Mouse (Mus musculus) brown adipose tissue, adult 24 weeks (tissue): ENCODE results near the gene Ceacam1. TPM values are rescaled to one million over a fixed set of nuclear protein-coding genes. Genes with fewer than 3 reads are reported as not detected.
"Not testable (repeated sequence)": the region's sequence is repeated elsewhere in the genome, so short reads cannot be mapped to it uniquely, and the experiment has no call there.

Experiments used
- H3K27ac ChIP-seq: fragments of 200-500 bp; replicated peaks from 2 replicates; pipeline ENCODE4 v1.5.1; 2012; ENCODE audit warnings: low read depth, mild to moderate bottlenecking, low read length
- H3K4me1 ChIP-seq: fragments of 200-500 bp; 2 replicates; pipeline ENCODE4 v1.6.1; 2012; ENCODE audit warnings: low read length, mixed read lengths; ENCODE audit not compliant: control insufficient read depth, insufficient read depth, insufficient read length
- H3K4me3 ChIP-seq: fragments of 200-500 bp; 2 replicates; pipeline ENCODE4 v1.5.1; 2012; ENCODE audit warnings: low read depth, mild to moderate bottlenecking, low read length, moderate library complexity; ENCODE audit not compliant: insufficient read depth
- polyA plus RNA-seq: library from polyadenylated mRNA; stranded (reverse); fragments of >200 nt; gene quantifications from 2 replicates; pipeline ENCODE4 v1.2.4, GENCODE M21; 2012; ENCODE audit not compliant: missing spikeins, insufficient read depth, insufficient read length

The Ceacam1 gene
- polyA plus RNA-seq, 1 experiment: 4.3 TPM

DNA sequence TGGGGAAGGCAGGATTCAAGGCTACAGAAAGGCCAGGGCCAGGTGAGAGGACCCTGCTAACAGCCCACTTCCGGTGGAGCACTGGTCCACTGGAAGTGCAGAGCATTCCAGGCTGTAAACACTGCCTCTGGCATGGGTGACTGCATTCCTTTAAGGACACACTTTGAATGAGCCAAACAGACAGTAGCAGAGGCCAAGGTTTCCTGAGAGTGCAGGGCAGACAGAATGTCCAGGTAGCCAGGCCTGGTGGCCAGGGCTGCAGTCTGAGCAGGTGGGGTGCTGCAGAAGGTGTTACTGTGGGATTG lies 15.4 kb downstream of the Ceacam1 start:
- H3K4me1 ChIP-seq, H3K27ac ChIP-seq, H3K4me3 ChIP-seq: not testable (repeated sequence)

DNA sequence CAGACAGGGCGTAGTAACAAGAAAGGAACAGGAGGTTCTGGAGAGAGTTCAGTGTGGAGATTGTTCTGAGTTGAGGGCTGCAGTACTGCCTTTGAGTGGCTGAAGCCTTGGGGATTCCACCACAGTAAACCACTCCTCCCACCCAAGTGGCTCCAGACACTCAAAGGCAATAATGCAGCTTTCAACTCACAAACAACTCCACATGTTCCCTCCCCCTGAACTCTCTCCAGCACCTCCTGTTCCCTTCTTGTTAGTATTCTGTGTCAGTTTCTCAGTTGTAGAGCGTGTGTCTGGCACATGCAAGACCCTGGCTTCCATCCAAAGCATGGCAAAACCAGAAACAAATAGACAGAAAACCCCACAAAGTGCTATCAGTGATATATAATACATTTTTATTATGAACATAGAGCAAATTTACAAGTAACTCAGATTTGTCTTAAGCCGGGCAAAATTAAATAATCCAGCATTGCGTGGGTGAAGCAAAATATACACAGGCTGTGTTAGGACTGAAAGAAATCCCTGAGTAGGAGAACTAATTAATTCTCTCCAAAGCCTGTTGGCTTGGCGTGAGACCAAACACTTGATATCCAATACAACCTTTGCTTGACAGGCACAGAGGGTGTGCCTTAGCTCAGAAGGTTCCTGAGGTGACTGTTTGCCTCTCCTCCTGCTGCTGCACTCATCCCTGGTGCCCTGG lies 15.9 kb downstream of the Ceacam1 start:
- not testable (repeated sequence) for H3K27ac ChIP-seq, H3K4me3 ChIP-seq

DNA sequence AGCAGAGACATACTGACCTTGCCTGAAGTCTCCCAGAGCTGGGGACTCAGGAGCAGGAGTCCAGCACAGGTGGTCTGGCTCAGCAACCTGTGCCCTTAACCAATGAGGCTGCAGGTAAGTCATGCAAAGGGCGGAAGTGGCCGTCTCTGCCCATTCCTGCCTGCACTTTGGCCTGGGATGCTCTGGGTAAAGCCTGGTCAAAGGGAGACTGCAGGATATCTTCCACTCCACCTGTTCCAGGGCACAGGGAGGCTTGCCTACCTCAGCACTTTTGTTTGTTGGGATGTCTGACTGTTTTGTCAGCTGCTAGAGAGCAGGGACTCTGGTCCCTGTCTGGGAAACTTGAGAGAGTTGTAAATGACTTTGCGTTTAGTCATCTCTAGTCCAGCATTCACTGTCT lies 25.3 kb downstream of the Ceacam1 start:
- peaks cover 3% of the 10 kb centered on the region; the same call in 1 of the 2 replicates for H3K4me1 ChIP-seq
- no peak overlapping the region for H3K4me3 ChIP-seq
- H3K27ac ChIP-seq: no peak overlapping the region

More for the DNA sequence above, 15.9 kb downstream of the Ceacam1 start:
- not testable (repeated sequence) for H3K4me1 ChIP-seq

DNA sequence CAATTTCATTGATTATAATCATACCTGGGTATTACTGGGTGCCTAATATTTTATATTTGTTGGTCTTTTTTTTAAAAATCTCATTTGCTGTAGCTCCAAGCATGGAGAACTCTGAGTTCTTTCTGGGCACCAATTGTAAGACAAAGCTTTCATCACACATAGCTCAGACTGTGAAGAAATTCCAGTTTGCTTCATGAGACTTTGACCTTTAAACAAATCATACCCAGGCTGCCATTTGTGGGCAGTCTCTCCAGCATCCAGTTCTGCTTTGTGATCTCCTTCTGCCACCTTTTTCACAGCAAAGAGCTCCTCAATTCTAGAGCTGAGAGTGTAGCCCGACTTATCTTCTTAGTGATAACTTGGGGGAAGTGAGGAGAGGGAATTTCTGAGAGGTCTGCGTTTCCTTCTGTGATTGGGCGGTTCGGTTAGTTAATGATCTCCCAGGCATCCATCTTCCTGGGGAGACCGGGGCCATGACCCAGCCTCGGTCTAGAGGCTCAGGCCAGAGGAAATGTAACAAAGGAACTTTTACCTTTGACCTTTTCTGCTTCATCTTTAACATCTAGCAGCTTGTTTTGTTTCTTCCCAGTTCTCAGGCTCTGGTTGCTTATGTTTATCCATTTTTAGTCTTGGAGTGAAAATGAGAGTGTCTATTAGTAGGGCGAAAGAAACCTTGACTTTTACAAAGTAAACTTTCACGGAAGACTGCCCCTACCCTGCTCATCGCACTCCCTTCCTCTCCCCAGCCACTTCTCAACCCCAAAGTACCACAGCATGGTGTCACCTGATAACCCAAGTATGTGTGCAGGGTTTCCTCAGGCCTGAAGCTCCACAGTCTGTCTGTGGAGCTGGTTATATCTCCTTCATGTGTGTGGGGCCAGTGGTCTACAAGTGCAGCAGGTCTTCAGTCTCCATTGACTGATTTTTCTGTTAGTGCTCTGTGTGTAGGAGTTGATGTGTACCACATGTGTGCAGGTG lies 27.2 kb downstream of the Ceacam1 start:
- no peak overlapping the region for H3K27ac ChIP-seq
- H3K4me3 ChIP-seq: no peak overlapping the region
- peaks cover 3% of the 10 kb centered on the region; the same call in 1 of the 2 replicates for H3K4me1 ChIP-seq

DNA sequence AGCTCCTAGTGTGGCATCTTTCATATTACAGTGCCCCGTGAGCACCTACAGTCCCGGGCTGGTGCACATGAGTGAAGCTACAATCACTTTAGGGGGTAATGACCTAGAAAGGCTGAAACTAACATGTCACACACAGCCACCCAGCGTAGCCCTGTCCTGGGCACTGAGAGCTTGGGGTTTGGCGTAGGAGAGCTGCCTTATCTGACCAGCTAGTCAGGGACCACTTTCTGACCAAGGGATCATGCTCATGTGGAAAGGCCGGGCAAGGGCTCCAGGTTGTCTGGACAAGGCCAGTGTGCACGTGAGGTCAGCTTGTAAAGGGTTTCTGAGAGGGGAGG lies 36.6 kb downstream of the Ceacam1 start:
- no peak overlapping the region for H3K27ac ChIP-seq

DNA sequence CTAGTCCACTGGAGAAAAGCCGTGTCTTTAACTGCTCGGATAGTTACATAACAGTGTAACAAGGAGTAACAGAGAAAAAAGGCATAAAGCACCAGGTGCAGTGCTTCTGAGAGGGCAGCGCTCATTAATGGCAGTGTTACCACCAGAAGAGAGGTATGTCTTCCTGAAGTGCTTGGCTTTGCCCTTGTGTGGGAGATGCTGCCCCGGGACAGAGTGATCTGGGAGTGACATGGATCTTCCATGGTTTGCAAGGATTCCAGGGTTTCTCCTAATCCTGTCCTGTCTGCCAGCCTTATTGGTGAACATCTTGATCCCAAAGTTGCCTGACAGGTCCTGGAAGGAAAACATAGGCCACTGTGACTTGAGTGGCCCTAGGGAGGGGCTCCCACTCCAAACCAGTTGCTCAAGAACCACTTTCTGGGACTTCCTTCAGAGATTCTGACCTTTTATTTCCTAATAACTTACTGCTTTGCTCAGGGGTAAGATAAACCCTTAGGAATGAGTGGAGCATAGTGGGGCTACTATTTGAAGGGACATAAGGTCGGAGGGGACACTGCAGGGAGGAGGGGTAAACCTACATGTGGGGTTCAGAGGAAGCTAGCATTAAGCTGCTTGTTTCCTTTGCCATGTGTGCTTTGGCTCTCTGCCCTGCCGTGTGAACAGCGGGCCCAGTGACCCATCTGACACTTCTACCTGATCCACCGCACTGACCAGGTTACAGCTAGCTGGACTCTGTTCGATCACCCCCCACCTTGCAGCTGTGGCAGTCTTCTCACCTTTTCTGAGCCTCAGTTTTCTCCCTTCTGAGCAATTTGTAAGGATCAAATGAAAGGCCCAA lies 37.2 kb downstream of the Ceacam1 start:
- Histone ChIP-seq H3K27ac (no peak overlapping the region), H3K4me1 (peaks cover 21% of the 10 kb centered on the region), H3K4me3 (no peak overlapping the region)

More for the DNA sequence above, 36.6 kb downstream of the Ceacam1 start:
- H3K4me3 ChIP-seq: no peak overlapping the region
- peaks cover 16% of the 10 kb centered on the region for H3K4me1 ChIP-seq

DNA sequence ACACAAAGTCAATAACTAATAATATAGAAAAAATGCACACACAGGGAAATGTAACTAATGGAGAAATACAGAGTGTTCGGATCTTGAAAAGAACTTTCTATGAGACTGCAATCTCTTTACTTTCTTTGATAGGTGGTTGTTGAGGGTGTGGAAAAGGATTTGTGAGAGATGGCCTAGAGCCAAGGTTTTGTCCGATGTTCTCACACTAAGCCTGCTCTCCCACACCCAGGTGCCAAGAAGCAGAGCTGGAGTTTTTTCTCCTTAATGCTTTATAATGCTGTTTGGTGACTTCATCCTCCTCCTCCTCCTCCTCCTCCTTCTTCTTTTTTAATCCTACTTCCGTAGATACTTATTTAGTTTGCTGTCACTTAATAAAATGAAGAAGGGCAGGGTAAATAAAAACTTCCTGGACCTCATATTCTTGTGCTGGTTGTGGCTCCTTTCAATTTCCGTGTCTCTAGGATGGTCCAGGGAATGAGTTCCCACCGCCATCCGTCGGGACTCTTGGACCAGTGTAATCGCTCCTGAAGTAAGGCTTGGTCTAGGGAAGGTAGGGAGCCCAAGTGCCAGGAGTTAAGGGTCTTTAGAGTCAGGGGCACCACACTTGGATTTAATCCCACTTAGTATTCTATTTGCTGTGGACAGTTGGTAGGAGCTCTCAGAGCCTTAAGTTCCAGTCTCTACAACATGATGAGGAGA lies 38.1 kb downstream of the Ceacam1 start:
- Histone ChIP-seq H3K27ac (no peak overlapping the region), H3K4me1 (peaks cover 28% of the 10 kb centered on the region), H3K4me3 (no peak overlapping the region)

DNA sequence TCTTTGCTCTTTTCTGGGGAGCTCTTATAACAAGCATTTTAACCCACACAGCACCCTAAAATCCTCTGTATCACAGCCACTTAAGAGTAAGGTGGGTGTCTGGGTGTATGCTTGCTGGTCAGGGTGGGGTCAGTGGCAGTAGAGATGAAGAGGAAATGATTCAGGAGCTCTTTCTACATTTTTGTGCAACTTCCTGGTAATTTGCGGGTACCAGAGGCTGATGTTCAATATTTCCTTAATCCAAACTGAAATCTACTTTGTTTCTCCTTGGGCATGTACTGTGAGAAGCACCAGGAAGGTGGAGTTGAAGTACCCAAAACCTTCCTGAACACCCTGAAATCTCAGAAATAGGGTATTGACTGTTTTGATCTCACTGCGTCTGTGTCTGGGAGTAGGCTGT lies 40.7 kb downstream of the Ceacam1 start:
- Histone ChIP-seq H3K4me3 (no peak overlapping the region), H3K4me1 (peaks cover 41% of the 10 kb centered on the region), H3K27ac (peak overlapping the region; percentile 95)

DNA sequence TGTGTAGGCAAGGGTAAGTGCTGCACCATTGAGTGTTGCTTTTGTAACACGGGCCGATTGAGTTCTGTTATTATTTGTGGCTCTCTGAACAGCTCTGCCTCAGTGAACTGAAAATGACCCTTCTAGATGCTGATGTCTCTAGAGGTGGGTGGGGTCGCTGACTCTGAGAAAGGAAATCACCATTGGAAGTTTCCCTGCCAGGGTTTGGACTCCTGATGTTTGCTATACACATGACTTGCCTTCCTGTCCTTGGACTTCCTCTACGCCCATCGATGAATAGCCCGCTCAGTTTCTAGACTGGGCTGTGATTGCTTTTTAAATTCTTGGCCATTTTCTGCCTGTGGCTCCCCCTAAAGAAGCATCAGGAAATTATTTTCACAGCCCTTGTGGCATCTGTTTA lies 41.2 kb downstream of the Ceacam1 start:
- Histone ChIP-seq H3K4me3 (no peak overlapping the region), H3K27ac (peak overlapping the region; percentile 95), H3K4me1 (peaks cover 41% of the 10 kb centered on the region)

DNA sequence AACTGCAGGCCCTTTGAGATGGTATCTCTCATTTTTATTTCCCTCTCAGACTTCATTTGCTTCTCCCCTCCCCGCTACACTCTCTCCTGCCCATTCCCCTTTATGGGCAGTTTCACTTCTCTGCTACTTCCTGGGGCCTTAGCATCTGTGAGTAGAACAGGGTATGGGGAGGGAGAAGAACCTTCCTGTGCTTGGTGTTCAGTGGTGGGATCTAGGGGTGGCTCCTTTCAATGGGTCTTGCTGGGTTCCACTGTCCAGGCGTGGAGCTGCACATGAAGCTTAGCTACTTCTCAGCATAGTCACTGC lies 41.9 kb downstream of the Ceacam1 start:
- Histone ChIP-seq H3K27ac (peak overlapping the region; percentile 95), H3K4me1 (peaks cover 41% of the 10 kb centered on the region), H3K4me3 (no peak overlapping the region)

DNA sequence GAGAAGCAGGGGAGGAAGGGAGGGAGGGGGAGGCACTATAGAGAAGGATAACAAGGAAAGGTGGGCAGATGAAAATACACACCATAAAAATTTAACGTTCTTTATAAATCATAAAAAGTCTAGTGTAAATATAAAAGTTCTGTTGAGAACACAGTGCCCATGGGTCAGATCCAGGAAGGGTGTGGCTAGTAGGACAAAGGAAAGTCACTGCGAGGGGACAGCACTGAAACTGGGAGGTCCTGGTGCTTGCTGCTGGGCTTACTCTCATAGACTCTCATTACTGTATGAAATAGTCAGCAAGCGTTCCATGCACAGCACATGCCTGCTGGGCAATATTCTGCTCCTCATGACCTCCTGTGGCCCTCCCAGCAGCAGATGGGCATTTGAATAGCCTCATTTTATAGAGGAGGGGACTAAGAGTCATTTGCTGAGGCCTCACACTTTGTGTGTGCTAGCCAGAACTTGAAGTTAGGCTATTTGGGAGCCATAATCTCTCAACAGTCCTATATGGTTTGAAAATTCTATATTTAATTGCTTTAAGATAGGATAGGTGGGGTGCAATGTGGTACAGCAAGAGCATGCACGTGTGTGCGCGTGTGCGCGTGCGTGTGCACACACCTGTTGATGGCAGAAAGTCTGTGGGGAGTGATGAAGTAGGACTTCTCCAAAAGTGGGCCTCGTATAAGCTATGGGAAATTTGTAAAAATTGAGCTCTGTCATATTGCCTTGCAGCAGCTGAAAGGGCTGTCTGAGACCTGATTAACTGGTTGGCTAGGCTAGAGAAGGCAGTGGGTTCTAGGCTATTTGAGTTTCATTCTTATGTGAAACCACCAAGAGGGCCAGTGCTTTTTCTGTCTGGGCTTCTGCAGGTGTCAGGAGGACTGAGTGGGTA lies 42.5 kb downstream of the Ceacam1 start:
- no peak overlapping the region for H3K4me3 ChIP-seq
- peaks cover 35% of the 10 kb centered on the region for H3K4me1 ChIP-seq
- peak overlapping the region; percentile 95 for H3K27ac ChIP-seq

DNA sequence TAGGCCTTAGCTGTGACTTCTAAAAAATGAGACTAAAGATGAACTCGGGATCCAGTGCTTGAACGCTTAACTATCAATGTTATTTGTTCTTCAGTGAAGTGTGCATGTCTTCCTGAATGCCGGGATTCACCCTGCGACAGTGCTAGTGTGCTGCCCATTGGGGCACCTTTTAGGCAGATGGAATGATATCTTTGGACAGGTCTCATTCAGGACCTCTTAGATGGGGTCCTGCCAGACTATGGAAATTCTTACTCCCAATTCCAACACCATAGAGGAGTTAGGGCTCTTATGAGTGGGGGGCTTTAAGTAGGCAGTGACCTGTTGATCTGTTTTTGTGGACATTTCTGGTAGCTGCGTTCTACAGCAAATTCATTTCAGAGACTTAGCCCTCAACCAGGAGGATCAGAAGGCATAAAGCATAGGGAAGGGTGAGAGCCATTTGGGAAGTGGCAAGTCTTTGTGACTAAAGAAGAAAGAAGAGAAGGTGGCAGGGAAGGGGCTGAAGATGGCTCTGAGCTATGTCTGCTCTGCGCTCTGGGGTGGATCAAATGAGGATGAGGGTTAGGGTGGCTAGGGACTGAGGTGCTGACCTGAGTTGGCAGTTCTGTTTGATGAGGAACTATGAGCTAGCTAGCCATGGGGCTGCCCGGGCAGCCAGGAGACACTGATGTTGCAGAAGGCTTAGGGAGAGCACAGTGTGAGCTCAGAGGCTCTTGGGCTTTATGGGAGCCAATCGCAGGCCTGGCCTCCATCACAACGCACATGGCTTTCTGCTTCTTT lies 43.4 kb downstream of the Ceacam1 start:
- peaks cover 34% of the 10 kb centered on the region for H3K4me1 ChIP-seq
- H3K4me3 ChIP-seq: no peak overlapping the region
- peak overlapping the region; percentile 91 for H3K27ac ChIP-seq

DNA sequence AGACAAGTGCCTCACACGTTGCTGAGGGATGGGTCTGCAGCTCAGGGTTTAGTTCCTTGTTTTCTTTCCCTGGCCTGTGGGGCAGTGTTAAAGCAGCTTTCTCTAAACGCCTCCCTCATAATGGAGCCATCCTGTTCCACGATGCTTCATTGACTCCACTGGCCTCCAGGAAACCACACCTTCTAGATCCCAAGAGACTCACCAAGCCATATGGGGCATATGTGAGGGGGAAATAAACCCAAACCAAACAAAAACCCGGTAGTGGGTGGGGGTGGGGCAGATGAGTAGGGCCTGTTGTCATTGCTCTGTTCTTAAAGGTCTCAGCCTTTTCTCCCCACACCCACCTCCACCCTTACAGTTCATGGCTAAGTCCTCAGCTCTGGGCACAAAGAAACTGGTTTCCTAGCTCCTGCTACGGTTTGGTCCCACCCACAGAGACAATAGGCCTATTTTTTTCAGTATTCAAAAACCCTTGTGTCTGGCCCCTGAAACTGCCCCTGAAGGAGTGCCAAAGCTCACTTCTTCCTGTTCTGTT lies 44.3 kb downstream of the Ceacam1 start:
- H3K4me1 ChIP-seq: peaks cover 34% of the 10 kb centered on the region
- no peak overlapping the region for H3K4me3 ChIP-seq
- H3K27ac ChIP-seq: peak overlapping the region; percentile 87
